Mouse (Mus musculus) regulatory T cell (primary cell): Measurements from ENCODE around the gene Sncg.
"Not testable (repeated sequence)": the region's sequence is repeated elsewhere in the genome, so short reads cannot be mapped to it uniquely, and the experiment has no call there.

Experiments used
- in situ Hi-C: fragments of 300-600 bp; cut with MboI, MseI; formaldehyde crosslinking; loops from one replicate; pipeline ENCODE4 v1.15.1; 2025; ENCODE audit warnings: high pct_unique_total_duplicates

Gene Sncg

DNA sequence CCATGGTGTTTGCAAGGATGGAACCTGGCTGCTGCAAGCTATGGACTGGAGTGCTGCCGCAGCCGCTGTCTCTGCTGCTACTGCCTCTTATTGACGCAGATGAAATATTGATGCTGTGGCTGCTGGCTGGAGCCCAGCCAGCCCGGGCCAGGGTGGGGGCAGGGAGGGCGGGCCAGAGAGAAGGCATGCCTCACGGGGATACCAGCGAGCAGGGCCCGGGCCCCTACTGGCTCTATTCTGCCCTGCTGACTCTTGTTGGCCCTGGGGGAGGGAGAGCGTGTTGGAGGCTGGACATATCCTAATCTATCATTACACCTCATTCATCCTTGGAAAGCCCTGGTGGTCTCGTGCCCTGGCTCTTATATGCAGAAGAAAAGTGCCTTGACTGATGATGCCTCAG is at the start of gene Sncg:
TSS of gene Sncg (minus strand) at position 213 of the 400 bp plus-strand sequence.
- in situ Hi-C loops = no loop called here

- in situ Hi-C loops = loop anchor here (5.0 kb wide), 1 partner anchor 136 kb away; no protein-coding TSS in a partner anchor
These were observed 46.5 kb upstream of the Sncg start for GRCm38 (mm10) chr14:34421078-34421477.

DNA sequence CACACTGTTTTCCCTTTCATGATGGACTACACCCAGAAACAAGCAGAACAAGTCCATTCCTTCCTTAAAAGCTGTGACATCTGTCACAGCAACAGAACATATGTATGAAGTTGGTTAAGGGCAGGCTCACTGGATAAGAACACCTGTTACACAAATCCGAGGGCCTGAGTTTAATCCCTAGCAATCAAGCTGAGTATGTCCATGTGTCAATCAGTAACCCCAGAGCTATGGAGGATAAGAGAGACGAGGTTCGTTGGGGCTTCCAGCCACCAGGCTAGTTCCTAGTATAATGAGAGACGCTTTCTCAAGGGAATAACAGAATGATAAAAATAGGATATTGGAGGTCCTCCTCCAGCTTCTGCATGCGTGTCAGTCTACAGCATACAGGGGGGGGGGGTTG is 42.9 kb upstream of the Sncg start:
- in situ Hi-C loops = no loop called here

GRCm38 (mm10) chr14:34416946-34417345 is 42.4 kb upstream of the Sncg start:
- in situ Hi-C loops = not testable (repeated sequence)

- in situ Hi-C loops = no loop called here
These were observed 37.7 kb upstream of the Sncg start for GRCm38 (mm10) chr14:34412164-34412896.

DNA sequence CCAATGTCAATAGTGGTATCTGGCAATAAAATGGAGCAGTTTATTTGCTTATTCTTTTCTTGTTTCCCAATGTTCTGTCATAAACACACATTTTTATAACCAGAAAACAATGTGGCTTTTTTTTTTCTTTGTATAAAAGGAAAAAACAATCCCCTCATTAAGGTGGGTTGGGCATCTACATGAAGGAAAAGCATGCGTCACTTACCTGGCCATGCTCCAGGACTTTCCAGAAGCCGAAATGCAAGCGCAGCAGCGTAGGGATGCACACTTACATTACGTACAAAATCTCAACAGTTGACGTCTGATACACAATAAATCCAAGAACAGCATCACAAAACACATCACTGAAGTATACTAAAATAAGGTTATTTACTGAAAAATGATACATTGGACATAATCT is 36.1 kb upstream of the Sncg start:
- in situ Hi-C loops = no loop called here

- in situ Hi-C loops = loop anchor here (5.0 kb wide), 1 partner anchor 41 kb away; no protein-coding TSS in a partner anchor
These were observed 28.8 kb upstream of the Sncg start for GRCm38 (mm10) chr14:34403424-34403823.

DNA sequence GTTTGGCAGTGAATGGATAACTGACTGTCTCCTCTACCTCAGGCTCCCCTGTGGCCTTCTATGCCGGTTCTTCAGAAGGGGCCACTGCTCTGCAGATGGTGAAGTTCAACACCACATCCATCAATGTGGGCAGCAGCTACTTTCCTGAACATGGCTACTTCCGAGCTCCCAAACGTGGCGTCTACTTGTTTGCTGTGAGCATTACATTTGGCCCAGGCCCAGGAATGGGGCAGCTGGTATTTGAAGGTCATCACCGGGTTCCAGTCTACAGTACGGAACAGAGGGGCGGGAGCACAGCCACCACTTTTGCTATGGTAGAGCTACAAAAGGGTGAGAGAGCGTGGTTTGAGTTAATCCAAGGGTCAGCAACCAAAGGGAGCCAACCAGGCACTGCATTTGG is 28.3 kb upstream of the Sncg start:
- in situ Hi-C loops = loop anchor here (5.0 kb wide), 1 partner anchor 41 kb away; no protein-coding TSS in a partner anchor

- in situ Hi-C loops = loop anchor here (5.0 kb wide), 1 partner anchor 39 kb away; no protein-coding TSS in a partner anchor
These were observed 26.5 kb upstream of the Sncg start for GRCm38 (mm10) chr14:34401135-34401534.

- in situ Hi-C loops = loop anchor here (5.0 kb wide), 1 partner anchor 38 kb away; no protein-coding TSS in a partner anchor
These were observed 25.4 kb upstream of the Sncg start for GRCm38 (mm10) chr14:34400021-34400420.

DNA sequence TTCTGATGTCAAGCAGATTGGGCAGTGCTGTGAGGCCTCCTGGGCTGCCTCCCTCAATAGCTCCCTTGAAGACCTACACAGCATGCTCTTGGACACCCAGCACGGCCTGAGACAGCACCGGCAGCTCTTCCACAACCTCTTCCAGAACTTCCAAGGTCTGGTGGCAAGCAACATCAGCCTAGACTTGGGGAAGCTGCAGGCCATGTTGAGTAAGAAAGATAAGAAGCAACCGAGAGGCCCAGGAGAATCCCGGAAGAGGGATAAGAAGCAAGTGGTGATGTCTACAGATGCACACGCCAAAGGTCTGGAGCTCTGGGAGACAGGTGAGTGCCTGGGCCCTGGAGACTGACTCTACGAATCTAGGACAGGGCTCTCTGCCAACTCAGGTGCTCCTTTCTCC is 24.7 kb upstream of the Sncg start:
- in situ Hi-C loops = loop anchor here (5.0 kb wide), 1 partner anchor 292 kb away; no protein-coding TSS in a partner anchor

DNA sequence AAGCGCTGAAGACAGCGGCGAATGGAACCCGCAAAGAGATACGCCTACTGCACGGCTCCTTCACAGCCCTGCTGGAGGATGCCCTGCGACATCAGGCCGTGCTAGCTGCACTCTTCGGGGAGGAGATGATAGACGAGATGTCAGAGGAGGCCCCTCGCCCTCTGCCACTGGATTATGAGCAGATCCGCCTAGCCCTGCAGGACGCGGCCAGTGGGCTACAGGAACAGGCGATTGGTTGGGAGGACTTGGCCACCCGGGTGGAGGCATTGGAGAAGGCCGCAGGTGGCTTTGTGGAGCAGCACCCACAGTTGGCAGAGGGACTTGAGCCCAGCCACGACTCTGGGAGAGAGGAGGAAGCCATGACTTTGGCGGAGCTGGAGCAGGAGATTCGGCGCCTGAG is 24.3 kb upstream of the Sncg start:
- in situ Hi-C loops = loop anchor here (5.0 kb wide), 1 partner anchor 292 kb away; no protein-coding TSS in a partner anchor

DNA sequence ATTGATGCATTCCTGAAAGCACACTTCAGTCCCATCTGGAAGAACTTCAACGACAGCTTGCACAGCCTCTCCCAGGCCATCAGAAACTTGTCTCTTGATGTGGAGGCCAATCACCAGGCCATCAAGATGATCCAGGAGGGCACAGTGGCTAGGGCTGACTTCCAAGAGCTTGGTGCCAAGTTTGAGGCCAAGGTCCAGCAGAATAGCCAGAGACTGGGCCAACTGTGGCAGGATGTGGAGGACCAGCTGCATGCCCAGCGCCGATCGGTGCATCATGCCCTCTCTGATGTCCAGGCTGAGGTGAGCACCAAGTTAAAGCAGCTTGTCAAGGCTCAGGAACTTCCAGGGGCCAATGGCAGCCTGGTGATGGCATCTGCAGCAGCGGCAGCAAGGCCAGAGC is 23.3 kb upstream of the Sncg start:
- in situ Hi-C loops = loop anchor here (5.0 kb wide), 1 partner anchor 291 kb away; no protein-coding TSS in a partner anchor

- in situ Hi-C loops = no loop called here
These were observed 18.7 kb upstream of the Sncg start for GRCm38 (mm10) chr14:34393295-34393694.

GRCm38 (mm10) chr14:34382921-34383704 is 8.5 kb upstream of the Sncg start:
- in situ Hi-C loops = no loop called here

DNA sequence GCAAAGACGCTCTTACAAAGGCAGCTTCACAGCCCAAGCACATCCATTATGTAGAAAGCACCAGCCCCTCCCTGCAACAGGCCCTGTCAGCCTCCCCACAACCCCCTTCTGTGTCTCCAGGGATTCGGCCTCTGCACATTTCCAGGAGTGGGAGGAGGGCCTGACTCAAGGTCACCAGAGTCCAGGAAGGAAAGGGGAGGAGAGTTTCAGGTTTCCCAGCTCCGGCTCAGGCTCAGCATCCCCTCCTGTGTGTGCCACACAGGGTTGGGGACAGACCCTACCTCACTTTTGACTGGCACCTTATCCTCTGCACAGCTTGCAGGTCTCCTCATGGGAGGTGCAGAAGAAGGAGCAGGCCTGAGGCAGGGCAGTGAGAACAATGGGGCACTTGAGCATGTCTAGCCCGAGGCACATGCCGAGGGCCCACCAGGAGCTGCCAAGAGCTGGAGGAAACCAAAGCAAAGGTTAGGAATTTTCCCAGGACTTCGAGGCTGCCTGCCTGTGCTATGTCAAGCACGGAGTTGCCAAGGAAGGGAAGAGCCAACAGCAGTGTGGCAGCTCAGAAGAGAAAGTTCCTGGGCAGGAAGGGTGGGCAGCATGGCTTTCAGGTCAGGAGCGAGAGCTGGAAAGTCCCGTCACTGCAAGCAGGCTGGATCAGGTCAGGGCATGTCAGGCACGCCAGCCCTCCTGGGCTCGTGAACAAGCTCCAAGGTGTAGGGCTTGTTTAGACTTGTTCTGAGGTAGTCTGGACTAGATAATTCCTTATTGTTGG is 4.2 kb upstream of the Sncg start:
- in situ Hi-C loops = no loop called here

GRCm38 (mm10) chr14:34377121-34377520 is 2.5 kb upstream of the Sncg start:
- in situ Hi-C loops = no loop called here

- in situ Hi-C loops = no loop called here
These were observed 1.4 kb upstream of the Sncg start for GRCm38 (mm10) chr14:34375941-34376340.

DNA sequence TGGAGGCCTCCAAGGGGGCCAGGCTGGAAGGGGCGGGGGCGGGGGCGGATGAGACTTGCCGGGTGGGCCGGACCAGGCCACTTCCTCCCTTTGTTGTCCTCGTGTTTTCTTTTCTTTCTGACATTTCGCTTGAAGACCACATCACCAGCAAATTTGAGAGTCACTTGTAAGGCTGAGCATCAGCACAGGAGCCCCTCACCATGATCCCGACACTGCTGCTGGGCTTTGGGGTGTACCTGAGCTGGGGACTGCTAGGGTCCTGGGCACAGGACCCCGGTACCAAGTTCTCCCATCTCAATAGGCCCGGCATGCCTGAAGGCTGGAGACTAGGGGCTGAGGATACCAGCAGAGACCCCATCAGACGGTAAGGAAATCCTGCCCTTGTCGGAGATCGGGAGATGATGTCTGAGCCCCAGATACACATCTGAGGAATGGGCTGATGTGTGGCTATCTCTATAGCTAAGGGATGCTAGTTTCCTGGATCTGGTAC is 871 bp upstream of the Sncg start, which contains the start of gene Mmrn2:
TSS of gene Mmrn2 (plus strand) at position 51 of the 490 bp plus-strand sequence.
- in situ Hi-C loops = no loop called here

DNA sequence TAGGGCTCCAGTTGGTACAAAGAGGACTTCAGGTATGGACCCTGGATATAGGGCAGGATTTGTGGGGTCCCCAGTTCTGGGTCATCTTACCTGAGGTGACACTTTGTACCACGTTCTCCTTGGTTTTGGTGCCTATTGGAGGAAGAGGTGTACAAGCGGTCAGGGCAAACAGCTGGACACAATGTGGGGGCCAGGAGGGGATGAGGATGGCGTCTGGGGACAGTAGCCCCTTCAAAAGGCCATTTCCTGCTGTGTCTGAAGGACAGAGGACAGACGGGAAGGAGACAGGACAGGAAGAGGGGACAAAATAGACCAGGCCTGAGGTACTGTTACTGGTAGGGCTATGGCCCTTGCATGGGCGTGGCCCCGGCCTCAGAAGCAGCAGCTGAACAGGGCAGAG is 1.0 kb downstream of the Sncg start:
- in situ Hi-C loops = no loop called here

DNA sequence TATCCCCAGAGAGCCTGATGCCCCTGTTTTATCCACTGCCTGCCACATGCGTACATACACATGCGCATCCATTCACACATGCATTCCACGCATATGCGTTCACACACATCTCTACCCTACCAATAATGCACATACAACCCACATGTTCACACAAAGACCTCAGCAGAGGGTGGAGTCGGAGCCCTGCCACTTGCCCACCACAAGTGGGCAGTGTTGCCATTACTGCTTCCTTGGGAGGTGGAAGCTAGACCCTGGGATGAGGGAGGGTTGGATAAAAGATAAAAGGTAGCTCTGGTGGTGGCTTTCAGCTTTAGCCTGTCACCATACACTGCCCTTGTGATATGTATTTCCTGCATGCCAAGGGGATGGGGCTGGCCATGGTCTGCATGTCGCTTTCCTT is 1.9 kb downstream of the Sncg start:
- in situ Hi-C loops = no loop called here
